ENCODE assay signal across 7 mouse cellular contexts in genomic region chr15:77827379-77827778, GRCm38 (mm10). TPM values are rescaled to one million over a fixed set of nuclear protein-coding genes. Genes with fewer than 3 reads are reported as not detected.
A peak's percentile ranks its signal among the peaks of the same experiment; 100 is the strongest.
DNase-seq lines count a peak whose midpoint lies in the region; ATAC-seq and TF ChIP-seq lines count a peak whose summit lies in the region.

No protein-coding gene starts in this region.

- DNase-seq in forelimb bud, embryonic 11.5 days (ENCODE audit: low read depth, low spot score), result peak; percentile 67
- DNase-seq in testis, postnatal 14 days (ENCODE audit: low spot score), result no peak
- DNase-seq in left cerebral cortex, postnatal 36 days (ENCODE audit: low spot score in 2 of 2), result no peak

- intact Hi-C loops in left cerebral cortex, postnatal 36 days (cut with DNase I), result no loop called here

- H3K4me3 ChIP-seq in intestine, embryonic 15.5 days (replicated peaks), result no peak overlapping the region
- no peak overlapping the region for H3K4me3 ChIP-seq in intestine, postnatal 0 days (ENCODE audit: low read depth, low read length)
- H3K4me3 ChIP-seq in E14TG2a.4 (replicated peaks; ENCODE audit: low read length) (peak overlapping the region; percentile 43), ES-Bruce4 (ENCODE audit: low read depth, low read length) (no peak overlapping the region)

- no peak overlapping the region for H3K9ac ChIP-seq in intestine, embryonic 15.5 days
- no peak overlapping the region for H3K9ac ChIP-seq in intestine, postnatal 0 days (ENCODE audit: low read depth, low read length)
- H3K9ac ChIP-seq in ES-Bruce4 (ENCODE audit: low read depth, poor library complexity, severe bottlenecking), result peak overlapping the region; percentile 18; the same call in 1 of the 2 replicates

- no peaks in the 10 kb centered on the region for H3K9me3 ChIP-seq in intestine, embryonic 15.5 days
- H3K9me3 ChIP-seq in intestine, postnatal 0 days (ENCODE audit: control insufficient read depth), result no peaks in the 10 kb centered on the region
- H3K9me3 ChIP-seq in E14TG2a.4 (ENCODE audit: low read length) (no peaks in the 10 kb centered on the region), ES-Bruce4 (replicated peaks; ENCODE audit: control insufficient read depth, insufficient read depth, low read length, poor library complexity, severe bottlenecking) (no peaks in the 10 kb centered on the region)

- no peak for TF ChIP-seq CTCF in intestine, postnatal 0 days (IDR thresholded peaks at IDR 0.05; ENCODE audit: low read depth)
- TF ChIP-seq CTCF in E14TG2a.4 (conservative IDR thresholded peaks at IDR 0.05; ENCODE audit: low read length) (no peak), ES-Bruce4 (IDR thresholded peaks at IDR 0.05; ENCODE audit: low read depth, low read length) (no peak)

- H3K27ac ChIP-seq in intestine, embryonic 15.5 days, result peak overlapping the region; percentile 34; the same call in 1 of the 2 replicates
- H3K27ac ChIP-seq in intestine, postnatal 0 days (ENCODE audit: low read depth, low read length), result no peak overlapping the region
- H3K27ac ChIP-seq in ES-Bruce4 (ENCODE audit: insufficient read depth, low read length), result peak overlapping the region; percentile 92

- H3K4me1 ChIP-seq in intestine, embryonic 15.5 days (replicated peaks), result peaks cover 71% of the 10 kb centered on the region
- peaks cover 27% of the 10 kb centered on the region for H3K4me1 ChIP-seq in intestine, postnatal 0 days (replicated peaks; ENCODE audit: control insufficient read depth, insufficient read depth, low read length)
- H3K4me1 ChIP-seq in E14TG2a.4 (replicated peaks; ENCODE audit: low read depth, low read length) (peaks cover 99% of the 10 kb centered on the region), ES-Bruce4 (ENCODE audit: control insufficient read depth, insufficient read depth, low read length) (peaks cover 17% of the 10 kb centered on the region)

- peaks cover 8% of the 10 kb centered on the region; the same call in 1 of the 2 replicates for H3K36me3 ChIP-seq in intestine, embryonic 15.5 days
- peaks cover 11% of the 10 kb centered on the region; the same call in 1 of the 2 replicates for H3K36me3 ChIP-seq in intestine, postnatal 0 days (ENCODE audit: control insufficient read depth, insufficient read depth)
- H3K36me3 ChIP-seq in E14TG2a.4 (ENCODE audit: insufficient read depth, low read length) (peaks cover 70% of the 10 kb centered on the region), ES-Bruce4 (ENCODE audit: control insufficient read depth, insufficient read depth, low read length, poor library complexity, severe bottlenecking) (peaks cover 4% of the 10 kb centered on the region; the same call in 1 of the 2 replicates)

- peak; percentile 95 for TF ChIP-seq EP300 in ES-Bruce4 (IDR thresholded peaks at IDR 0.05; ENCODE audit: insufficient read depth, low read depth, low read length)

- no peaks in the 10 kb centered on the region for H3K27me3 ChIP-seq in intestine, embryonic 15.5 days (replicated peaks)
- no peaks in the 10 kb centered on the region for H3K27me3 ChIP-seq in intestine, postnatal 0 days (replicated peaks; ENCODE audit: control insufficient read depth, insufficient read depth, low read length)
- H3K27me3 ChIP-seq in E14TG2a.4 (ENCODE audit: insufficient read depth, low read length), result no peaks in the 10 kb centered on the region
- no peaks in the 10 kb centered on the region for H3K27me3 ChIP-seq in ES-Bruce4 (ENCODE audit: control insufficient read depth, insufficient read depth, low read length, poor library complexity, severe bottlenecking)

- WGBS in intestine, embryonic 15.5 days, result 29% methylated on average over 7 of the region's 7 CpGs
- WGBS in intestine, postnatal 0 days, result 46% methylated on average over 7 of the region's 7 CpGs

- no peak overlapping the region for H3K4me2 ChIP-seq in intestine, embryonic 15.5 days (replicated peaks)
- no peak overlapping the region for H3K4me2 ChIP-seq in intestine, postnatal 0 days (replicated peaks; ENCODE audit: low read depth)

- no peak for TF ChIP-seq POLR2A in ES-Bruce4 (IDR thresholded peaks at IDR 0.05; ENCODE audit: insufficient read depth, low read length)

- no peak for ATAC-seq in intestine, embryonic 15.5 days
- ATAC-seq in intestine, postnatal 0 days, result no peak

RNA-seq across cellular contexts. Expression of gene Myh9, which starts 14.6 kb away (rescaled TPM):
- 51.6 and 52.9 TPM in 2 replicates for polyA plus RNA-seq in intestine, embryonic 15.5 days (2015; fragmentation: Nextera tagmentation; extraction: Ambion mirVana)
- 25.7 and 27.7 TPM in 2 replicates for polyA plus RNA-seq in intestine, postnatal 0 days (2015; fragmentation: Nextera tagmentation; extraction: Ambion mirVana)
- polyA plus RNA-seq in ES-Bruce4 (2011; ENCODE audit: insufficient read depth, insufficient read length, low read depth, missing spikeins), result 584 and 601 TPM in 2 replicates
- total RNA-seq in left cerebral cortex, postnatal 36 days (2021), result 10 to 100 TPM; 58.0 to 77.6 TPM

Comparison
In these comparisons a context has a peak if more than half of its experiments do, and no peak if none do; other contexts are left out.
1. RNA of gene Myh9, which starts 14.6 kb away (polyA plus RNA-seq): 584 to 601 TPM in ES-Bruce4; 51.6 to 52.9 TPM in intestine, embryonic 15.5 days and 25.7 to 27.7 TPM in intestine, postnatal 0 days; every median in the first group is over 10 times any median in the second.